Mouse (Mus musculus) G1E-ER4 (cell line): ENCODE results near the gene Cetn2. TPM values are rescaled to one million over a fixed set of nuclear protein-coding genes. Genes with fewer than 3 reads are reported as not detected.

Source experiments
- GATA1 ChIP-seq: IDR thresholded peaks from one replicate; pipeline ENCODE4 v1.8.0; 2012; ENCODE audit warnings: low read length, inconsistent platforms
- polyA plus RNA-seq: library from polyadenylated mRNA; stranded (reverse); fragments of >175 nt; gene quantifications from 2 replicates; pipeline ENCODE4 v1.2.3, GENCODE M21; 2012

Cetn2 gene
- 1.5 and 2.4 TPM in 2 replicates for polyA plus RNA-seq

DNA sequence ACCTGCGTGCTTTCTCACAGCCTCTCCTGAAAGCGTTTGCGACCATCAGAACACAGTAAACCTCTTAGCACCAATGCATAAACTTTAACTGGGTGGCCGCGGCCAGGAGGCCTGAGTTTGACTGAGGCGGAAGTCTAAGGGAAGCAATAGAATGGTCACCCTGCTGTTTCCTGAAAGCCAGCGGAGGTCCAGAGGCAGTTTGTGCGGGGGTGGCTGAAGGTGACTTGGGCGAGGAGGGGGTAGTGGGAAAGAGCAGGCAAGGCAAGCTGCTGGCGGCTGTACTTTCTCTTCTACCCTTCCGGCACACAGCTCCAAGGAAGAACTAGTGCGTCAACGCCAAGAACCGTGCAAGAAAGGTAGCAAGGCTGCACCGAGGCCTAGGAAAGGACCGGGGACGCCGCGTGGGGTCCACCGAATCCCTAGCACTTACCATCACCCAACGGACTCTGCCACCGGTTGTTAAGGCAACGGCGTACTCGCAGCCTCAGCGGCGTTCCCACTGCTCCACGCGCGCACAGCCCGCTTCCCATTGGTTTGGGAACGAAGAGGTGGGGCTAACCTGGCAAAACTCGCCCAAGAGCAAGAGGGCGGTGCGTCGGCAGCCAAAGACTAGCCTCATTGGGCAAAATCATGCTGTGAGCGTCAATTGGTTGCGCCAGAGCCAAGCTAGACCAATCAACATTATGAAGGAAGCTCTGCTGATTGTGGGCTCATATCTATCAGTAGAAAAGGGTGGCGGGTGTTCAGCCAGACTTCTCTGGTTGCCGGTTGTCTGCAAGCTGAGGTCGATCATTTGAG is at the start of gene Cetn2, which contains the start of gene Nsdhl:
Gene Cetn2, minus strand, starts transcription at position 528 of the 798 bp plus-strand sequence.
Gene Nsdhl, plus strand, starts transcription at position 674 of the 798 bp plus-strand sequence.
- TF ChIP-seq GATA1 = no peak

DNA sequence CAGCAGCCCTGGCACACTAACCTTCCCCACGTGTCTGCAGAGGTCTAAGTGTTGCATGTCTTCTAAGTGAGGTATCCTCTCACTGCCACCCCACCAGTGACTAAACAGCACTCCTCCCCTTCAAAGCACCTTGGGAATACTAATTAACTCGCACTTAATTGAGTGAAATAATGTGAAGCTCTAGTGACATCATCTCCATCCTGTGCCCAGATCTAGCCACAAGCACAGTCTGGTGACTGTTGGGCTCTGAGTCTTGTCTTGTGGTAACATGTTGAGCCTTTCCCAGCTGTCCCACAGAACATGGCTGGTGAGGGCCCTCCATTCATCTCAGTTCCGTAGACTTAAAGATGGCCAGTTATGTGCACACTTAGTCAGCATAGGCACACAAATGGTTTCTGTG is 44.5 kb upstream of the Cetn2 start:
- no peak for TF ChIP-seq GATA1

DNA sequence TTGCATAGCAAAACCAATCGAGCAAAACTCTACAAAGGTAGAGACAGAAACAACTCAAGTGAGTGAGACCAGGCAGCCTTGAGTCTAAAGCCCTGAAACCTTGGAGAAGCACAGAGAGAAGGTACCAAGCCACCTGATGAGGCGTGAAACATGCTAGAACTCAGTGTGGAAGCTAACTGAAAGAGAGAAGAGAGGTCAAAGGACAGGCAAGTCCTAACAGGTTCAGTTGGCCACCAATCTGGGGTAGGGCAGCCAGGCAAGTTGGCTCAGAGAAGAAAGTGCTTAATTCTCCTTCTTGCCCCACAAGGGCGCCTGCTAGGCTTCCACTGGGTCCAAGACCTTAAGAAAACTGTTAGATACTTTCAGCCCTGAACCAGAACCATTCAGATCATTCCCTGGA is 43.3 kb upstream of the Cetn2 start:
- no peak for TF ChIP-seq GATA1

DNA sequence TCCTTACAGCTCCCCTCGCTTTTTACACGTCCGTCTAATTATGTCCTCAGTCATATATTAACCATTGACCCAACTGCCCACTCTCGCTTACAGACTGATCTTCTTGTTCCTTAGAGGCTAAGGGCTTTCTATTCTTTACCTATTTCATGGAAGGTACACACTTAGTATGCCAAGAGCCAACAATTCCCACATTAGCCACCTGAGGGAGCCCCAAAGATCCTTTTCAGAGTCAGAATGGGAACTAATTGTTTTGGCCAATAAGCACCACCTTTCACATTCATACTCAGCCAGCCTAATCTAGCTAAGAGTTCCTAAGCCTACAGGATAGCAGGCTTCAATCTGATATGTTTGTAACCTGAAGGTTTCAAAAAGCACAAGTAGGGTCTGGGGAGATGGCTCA is 42.2 kb upstream of the Cetn2 start:
- no peak for TF ChIP-seq GATA1

DNA sequence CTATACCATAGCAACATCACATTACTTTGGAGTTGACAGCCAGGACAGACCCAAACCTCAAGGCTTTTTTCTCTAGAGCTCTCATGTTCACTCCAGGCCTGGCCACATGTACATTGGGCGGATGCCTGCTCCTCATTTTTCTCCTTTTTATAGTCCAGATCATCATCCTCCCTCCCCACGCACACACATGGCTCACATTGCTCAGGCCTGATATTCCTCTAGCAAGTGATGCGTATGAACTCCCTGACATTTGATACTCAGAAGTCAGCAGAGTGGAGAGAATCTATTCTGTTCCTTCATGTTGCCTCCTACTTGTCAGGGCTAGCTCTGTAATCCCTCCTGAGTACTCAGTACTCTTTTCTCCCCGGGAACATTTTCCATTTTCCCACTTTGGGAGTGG is 38.3 kb upstream of the Cetn2 start:
- TF ChIP-seq GATA1 = no peak

DNA sequence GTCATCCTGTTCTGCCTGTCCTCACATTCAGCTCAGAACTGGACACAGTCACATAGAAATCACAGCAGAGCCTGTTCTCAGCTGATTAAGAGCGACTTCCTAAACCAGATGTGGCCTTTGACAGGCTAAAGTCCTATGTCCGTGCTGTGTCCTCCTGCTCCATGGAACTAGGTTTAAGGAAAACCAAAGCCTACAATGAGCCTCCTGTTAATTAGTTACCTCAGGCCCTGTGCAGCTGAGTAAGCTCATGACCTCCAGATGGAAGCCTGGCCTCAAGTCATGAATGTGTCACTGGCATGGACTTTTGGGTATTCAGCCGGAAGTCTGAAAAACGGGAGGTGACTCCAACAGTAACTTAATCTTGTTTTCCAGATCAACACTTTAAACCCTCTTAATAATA is 35.3 kb upstream of the Cetn2 start:
- no peak for TF ChIP-seq GATA1

DNA sequence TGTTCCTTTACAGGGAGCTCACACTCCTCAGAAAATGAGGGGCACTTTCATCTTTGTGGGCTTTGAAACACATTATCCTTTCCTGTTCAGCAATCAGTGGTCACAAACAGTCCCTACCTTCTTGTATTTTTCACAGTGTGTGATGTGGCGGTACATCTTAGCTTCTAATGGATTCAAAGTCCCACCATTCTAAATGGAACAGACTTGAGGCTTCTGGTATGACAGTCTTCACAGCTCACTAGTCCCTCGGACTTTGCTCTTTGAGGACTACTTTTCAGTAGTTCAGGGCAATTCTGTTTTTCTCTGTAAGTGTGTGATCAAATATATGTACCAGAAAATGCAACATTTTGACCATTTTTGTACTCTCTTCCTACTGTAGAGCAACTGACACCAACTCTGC is 3.2 kb upstream of the Cetn2 start:
- no peak for TF ChIP-seq GATA1

DNA sequence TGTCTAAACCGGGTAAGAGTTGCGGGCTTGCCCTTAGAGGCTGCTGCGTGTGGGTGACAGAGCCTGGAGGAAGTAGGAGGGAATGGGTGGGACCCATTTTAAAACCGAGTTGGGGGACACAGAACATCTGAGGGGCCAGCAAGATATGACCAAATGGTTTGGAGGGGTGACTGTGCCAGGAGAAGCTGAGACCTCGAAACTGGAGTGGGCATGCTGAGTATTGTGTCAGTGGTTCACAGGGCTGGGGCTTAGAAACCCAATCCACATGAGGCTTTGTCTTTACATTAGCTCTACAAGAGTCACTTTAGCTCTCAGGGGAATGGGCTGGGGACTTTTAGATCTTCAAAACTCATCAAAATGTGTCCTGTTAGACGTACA is 460 bp upstream of the Cetn2 start:
- TF ChIP-seq GATA1 = no peak

DNA sequence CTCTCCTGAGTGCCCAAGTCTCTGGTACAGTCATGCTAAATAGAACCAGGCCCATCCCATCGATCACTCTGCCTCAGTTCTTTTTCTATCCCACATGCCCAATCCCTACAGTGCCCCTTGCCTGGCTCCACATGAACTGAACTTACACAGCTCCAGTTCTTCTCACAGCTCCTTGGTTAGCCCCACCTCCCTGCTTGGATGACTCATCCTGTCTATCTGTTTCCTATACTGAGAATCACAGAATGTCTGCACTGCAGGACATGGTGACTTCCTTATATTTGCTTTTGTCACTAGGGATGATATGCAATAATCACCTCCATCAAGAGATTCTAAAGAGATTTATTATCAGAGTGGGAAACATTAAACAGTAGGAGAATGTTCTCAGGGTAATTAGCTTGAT is 6.6 kb downstream of the Cetn2 start:
- TF ChIP-seq GATA1 = no peak

DNA sequence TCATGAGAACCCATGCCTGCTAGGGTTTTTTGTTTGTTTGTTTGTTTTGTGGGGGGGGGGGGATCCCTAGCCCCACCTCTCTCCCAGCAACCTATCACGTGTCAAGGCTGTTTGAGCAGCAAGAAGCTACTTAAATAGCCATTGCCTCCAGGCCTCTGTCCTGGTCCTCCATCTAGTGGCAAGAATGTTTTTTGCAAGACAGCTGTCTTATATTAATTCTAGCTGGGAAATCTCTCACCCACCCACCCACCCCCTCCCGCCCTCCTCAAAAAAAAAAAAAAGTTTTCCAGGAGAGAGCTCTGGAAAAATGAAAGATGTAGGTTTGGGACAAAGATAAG is 9.8 kb downstream of the Cetn2 start:
- no peak for TF ChIP-seq GATA1

DNA sequence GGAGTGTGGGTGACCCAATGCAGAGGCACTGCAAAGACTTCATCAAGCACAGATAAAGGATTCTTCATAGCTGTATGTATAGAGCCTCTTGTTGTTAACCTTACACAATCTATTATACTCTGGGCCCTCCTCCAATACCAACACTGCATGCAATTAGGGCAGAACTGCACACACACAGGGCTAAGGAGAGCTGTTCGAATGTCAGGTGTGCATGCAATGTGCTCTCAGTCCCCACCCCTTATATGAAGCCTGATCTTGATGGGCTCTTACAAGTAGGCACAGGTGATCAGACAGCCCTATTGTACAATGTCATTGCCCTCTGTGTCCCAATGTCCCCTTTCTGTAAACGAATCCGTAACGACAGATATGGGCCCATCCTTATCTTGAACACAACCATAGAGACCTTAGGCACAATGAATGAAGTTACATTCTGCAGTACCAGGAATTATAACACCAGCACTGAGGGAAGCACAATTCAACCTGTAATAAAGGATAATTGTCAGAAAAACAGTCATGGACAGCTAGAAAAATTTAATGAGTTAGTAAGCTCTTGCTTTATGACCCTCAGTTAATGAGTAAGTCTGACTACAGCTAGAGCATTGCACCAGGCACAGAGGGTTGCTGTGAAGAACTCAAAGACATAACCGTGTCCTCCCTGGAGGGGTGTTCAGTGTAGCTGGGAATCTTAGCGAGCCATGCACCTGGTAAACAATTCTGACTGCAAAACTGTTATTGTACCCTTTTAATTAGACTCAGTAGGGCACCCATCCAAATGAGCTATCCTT is 10.4 kb downstream of the Cetn2 start:
- TF ChIP-seq GATA1 = no peak

DNA sequence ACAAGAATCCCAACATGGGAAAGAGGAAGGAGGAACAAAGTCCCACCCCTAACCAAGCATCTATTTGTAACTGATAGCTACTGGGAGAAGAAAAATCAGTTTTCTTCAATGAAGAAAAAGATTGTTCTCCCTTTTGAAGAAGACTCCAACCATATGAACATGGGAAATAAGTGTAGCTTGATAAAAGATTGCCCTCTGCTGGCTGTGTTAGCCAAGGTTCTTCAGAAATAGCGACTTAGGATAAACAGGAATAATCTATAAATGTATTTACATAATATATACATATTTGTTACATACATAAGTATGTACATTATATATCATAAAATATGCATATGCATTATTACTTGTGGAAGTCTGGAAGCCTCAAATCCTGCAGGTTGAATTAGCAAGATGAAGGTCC is 15.7 kb downstream of the Cetn2 start:
- TF ChIP-seq GATA1 = no peak

DNA sequence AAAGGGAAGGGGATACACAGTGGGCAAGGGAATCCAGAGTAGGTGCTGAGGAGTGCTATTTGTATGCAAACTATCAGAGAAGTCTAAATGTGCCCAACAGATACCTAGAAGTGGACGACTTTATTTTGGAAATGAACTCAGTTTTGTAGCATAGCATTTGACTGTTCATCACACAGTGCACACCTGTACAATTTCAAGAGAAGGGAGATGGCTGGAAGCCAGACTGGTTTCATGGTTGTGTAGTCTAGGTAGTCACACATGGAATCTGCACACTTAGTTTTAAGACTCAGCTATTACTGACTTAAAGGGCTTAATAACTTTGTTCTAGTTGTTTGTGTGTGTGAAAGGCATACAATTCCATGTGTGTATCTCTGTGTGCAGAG is 22.2 kb downstream of the Cetn2 start:
- TF ChIP-seq GATA1 = no peak

DNA sequence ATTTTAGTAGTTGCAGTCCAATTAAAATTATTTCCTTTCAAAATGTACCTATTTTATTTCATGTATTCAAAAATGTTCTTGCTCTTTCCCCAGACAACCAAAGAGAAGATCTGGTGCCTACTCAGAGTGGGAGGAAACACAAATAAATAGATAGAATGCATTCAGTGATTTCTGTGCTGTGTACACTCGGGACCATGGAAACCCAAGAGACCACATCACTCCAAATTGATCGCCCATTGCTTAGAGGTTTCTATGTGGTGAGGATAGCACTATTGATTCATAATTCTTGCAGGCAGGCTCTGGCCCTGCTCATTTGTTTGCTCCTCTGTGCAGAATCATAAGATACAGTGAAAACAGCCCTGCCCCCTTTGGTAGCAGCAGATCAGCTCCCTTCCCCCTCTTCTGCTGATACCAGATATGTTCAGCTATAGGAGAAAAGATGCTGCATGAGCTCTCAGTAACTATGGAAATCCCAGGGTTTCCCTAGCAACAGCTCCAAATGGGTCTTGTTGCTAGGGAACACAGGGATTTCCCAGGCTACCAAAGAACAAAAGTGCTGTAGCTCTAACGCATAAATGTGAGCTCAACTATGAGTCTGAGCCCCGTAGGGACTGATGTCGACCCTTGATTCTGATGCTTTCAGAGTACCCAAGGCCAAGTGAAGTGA is 22.7 kb downstream of the Cetn2 start:
- TF ChIP-seq GATA1 = no peak

Other genes starting within 250 kb of the Cetn2 start
- gene Gabrq, start 93.2 kb downstream of the Cetn2 start, polyA plus RNA-seq = not detected in 2 replicates
- gene Nsdhl, start 146 bp upstream of the Cetn2 start, polyA plus RNA-seq = 1.4 and 2.1 TPM in 2 replicates
- gene Zfp185, start 68.9 kb upstream of the Cetn2 start, polyA plus RNA-seq = 0.02 and 0.05 TPM in 2 replicates
- gene Pnma5, start 118.7 kb upstream of the Cetn2 start, polyA plus RNA-seq = 0.03 TPM in 1 of 2 replicates, not detected in the other
- not detected in 2 replicates for gene Pnma3, start 146.4 kb upstream of the Cetn2 start, polyA plus RNA-seq
- not detected in 2 replicates for gene Xlr4a, start 164.1 kb upstream of the Cetn2 start, polyA plus RNA-seq
- gene Xlr3a, start 178.7 kb upstream of the Cetn2 start, polyA plus RNA-seq = not detected in 2 replicates
- not detected in 2 replicates for gene Gm14685, start 198.6 kb upstream of the Cetn2 start, polyA plus RNA-seq
- not detected in 2 replicates for gene Xlr5b, start 230.4 kb upstream of the Cetn2 start, polyA plus RNA-seq
- not detected in 2 replicates for gene DXBay18, start 231.0 kb upstream of the Cetn2 start, polyA plus RNA-seq